Mouse (Mus musculus): ENCODE measurements around the gene Tbc1d21. TPM values are rescaled to one million over a fixed set of nuclear protein-coding genes. Genes with fewer than 3 reads are reported as not detected.

Gene Tbc1d21
- polyA plus RNA-seq, 1 experiment, result not detected

Other genes starting within 250 kb of the Tbc1d21 start
- gene Islr, start 166.1 kb downstream of the Tbc1d21 start, polyA plus RNA-seq (2012; rRNA removed), result 137 and 139 TPM in 2 replicates
- gene Islr2, start 166.1 kb downstream of the Tbc1d21 start, polyA plus RNA-seq (2012; rRNA removed), result 0.15 and 0.19 TPM in 2 replicates
- 14.2 and 21.8 TPM in 2 replicates for gene Pml, start 120.7 kb downstream of the Tbc1d21 start, polyA plus RNA-seq (2012; rRNA removed)
- 60.9 and 66.9 TPM in 2 replicates for gene Stoml1, start 117.3 kb downstream of the Tbc1d21 start, polyA plus RNA-seq (2012; rRNA removed)
- gene Loxl1, start 57.3 kb downstream of the Tbc1d21 start, polyA plus RNA-seq (2012; rRNA removed), result 56.0 and 68.7 TPM in 2 replicates
- gene Insyn1, start 118.1 kb upstream of the Tbc1d21 start, polyA plus RNA-seq (2012; rRNA removed), result 4.1 and 4.8 TPM in 2 replicates
- 9.3 and 11.2 TPM in 2 replicates for gene Cd276, start 185.0 kb upstream of the Tbc1d21 start, polyA plus RNA-seq (2012; rRNA removed)
- 708 and 807 TPM in 2 replicates for gene Nptn, start 211.8 kb upstream of the Tbc1d21 start, polyA plus RNA-seq (2012; rRNA removed)